In the genomic region with DNA sequence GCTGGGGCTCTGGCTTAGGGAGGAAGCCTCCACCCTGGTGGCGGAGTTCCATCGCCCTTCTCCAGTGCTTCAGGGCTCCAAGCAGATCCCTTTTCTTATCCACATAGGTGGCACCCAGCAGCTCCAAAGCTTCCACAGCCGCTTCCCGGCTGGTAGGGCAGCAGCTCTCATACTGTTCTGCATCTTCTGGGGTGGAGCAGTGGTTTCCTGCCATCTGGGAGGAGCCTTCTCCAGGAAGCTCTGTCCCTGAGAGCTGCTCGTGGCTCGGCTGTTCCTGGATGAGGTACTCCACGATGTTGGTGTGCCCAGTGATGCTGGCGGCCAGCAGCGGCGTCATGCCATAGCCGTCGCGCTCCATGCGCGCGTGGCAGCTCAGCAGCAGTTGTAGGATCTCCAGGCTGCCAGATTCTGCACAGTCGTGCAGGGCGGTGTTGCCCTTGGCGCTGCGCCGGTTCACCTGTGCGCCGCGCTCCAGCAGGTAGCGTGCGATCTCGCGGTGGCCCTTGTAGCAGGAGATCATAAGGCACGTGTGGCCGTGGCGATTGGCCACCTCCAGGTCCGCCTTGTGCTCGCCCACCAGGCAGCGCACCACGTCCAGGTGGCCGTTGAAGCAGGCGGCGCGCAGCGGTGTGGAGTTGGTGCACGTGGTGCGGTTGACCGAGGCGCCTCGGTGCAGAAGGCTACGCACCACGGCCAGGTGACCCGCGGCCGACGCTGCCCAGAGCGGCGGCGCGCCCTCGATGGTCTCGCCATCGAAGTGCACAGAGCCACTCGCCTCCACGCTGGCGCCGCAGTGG, we compare ENCODE assay signal across 8 mouse cellular contexts. TPM values are rescaled to one million over a fixed set of nuclear protein-coding genes. Genes with fewer than 3 reads are reported as not detected.
DNase-seq lines count a peak whose midpoint lies in the region; ATAC-seq and TF ChIP-seq lines count a peak whose summit lies in the region.
"Not testable (repeated sequence)": the region's sequence is repeated elsewhere in the genome, so short reads cannot be mapped to it uniquely, and the experiment has no call there.
"Had no signal": no experiment of that assay in that cellular context is flagged by ENCODE, and none has a peak within 500 bp of the region (broad histone marks: within the 10 kb centered on the region; RNA-seq: fewer than 3 reads in every experiment).

No protein-coding gene starts in this region.

- ATAC-seq in forebrain, embryonic 11.5 days (replicated peaks; ENCODE audit: low FRiP score) = 0 out of 2 replicates have a peak, but pooled peaks have one; percentile 33
- not testable (repeated sequence) for ATAC-seq in heart, embryonic 11.5 days (replicated peaks; ENCODE audit: insufficient number of reproducible peaks, low FRiP score, low TSS enrichment)
- peak; percentile 65 for ATAC-seq in hindbrain, postnatal 0 days
- peak; percentile 48; the same call in 1 of the 2 replicates for ATAC-seq in limb, embryonic 12.5 days (ENCODE audit: insufficient number of reproducible peaks, insufficient read depth, low FRiP score, low TSS enrichment, low read depth)
- peak; percentile 63 for ATAC-seq in lung, postnatal 0 days
- 0 out of 2 replicates have a peak, but pooled peaks have one; percentile 11 for ATAC-seq in monocyte, adult 5-6 weeks (replicated peaks; ENCODE audit: insufficient number of reproducible peaks, low FRiP score, low TSS enrichment, poor library complexity, severe bottlenecking)

- DNase-seq in brain, adult 2 months (ENCODE audit: low read depth, low spot score) = peak; percentile 56
- not testable (repeated sequence) for DNase-seq in forebrain, embryonic 11.5 days (ENCODE audit: low spot score); hindbrain, postnatal 0 days (ENCODE audit: low spot score); lung, postnatal 0 days (ENCODE audit: low spot score)

- H3K4me3 ChIP-seq in forebrain, embryonic 11.5 days (ENCODE audit: low read depth, low read length); hindbrain, postnatal 0 days (ENCODE audit: low read length); lung, postnatal 0 days (ENCODE audit: low read depth, low read length): not testable (repeated sequence)
- peak overlapping the region; percentile 41 for H3K4me3 ChIP-seq in heart, embryonic 11.5 days (ENCODE audit: low read depth, low read length)
- peak overlapping the region; percentile 31 for H3K4me3 ChIP-seq in limb, embryonic 12.5 days (replicated peaks)

- not testable (repeated sequence) for H3K9me3 ChIP-seq in forebrain, embryonic 11.5 days (ENCODE audit: control insufficient read depth, low read length); heart, embryonic 11.5 days (replicated peaks; ENCODE audit: control insufficient read depth, low read length); hindbrain, postnatal 0 days (ENCODE audit: low read length); limb, embryonic 12.5 days; lung, postnatal 0 days (ENCODE audit: low read length)

- WGBS in forebrain, embryonic 11.5 days = 25% methylated on average over 55 of the region's 62 CpGs
- WGBS in heart, embryonic 11.5 days (ENCODE audit: insufficient replicate concordance) = 8% methylated on average over 62 of the region's 62 CpGs
- WGBS in hindbrain, postnatal 0 days = 23% methylated on average over 61 of the region's 62 CpGs
- WGBS in limb, embryonic 12.5 days = 19% methylated on average over 62 of the region's 62 CpGs
- 10% methylated on average over 56 of the region's 62 CpGs for WGBS in lung, postnatal 0 days

- not testable (repeated sequence) for H3K36me3 ChIP-seq in forebrain, embryonic 11.5 days (ENCODE audit: control insufficient read depth, insufficient read depth, low read length); heart, embryonic 11.5 days (ENCODE audit: control insufficient read depth, insufficient read depth, low read length); hindbrain, postnatal 0 days (ENCODE audit: insufficient read depth, low read length); limb, embryonic 12.5 days; lung, postnatal 0 days (ENCODE audit: insufficient read depth, low read length)

- not testable (repeated sequence) for TF ChIP-seq EP300 in lung, postnatal 0 days (IDR thresholded peaks at IDR 0.05)

- H3K9ac ChIP-seq in forebrain, embryonic 11.5 days (ENCODE audit: low read length); heart, embryonic 11.5 days (ENCODE audit: low read depth, low read length); hindbrain, postnatal 0 days (replicated peaks; ENCODE audit: low read length); limb, embryonic 12.5 days (replicated peaks); lung, postnatal 0 days (replicated peaks; ENCODE audit: low read depth): not testable (repeated sequence)

- not testable (repeated sequence) for H3K27me3 ChIP-seq in forebrain, embryonic 11.5 days (ENCODE audit: control insufficient read depth, insufficient read depth, low read length); hindbrain, postnatal 0 days (ENCODE audit: insufficient read depth, low read length); lung, postnatal 0 days (replicated peaks; ENCODE audit: insufficient read depth, low read length)
- peaks cover 13% of the 10 kb centered on the region; the same call in 1 of the 2 replicates for H3K27me3 ChIP-seq in heart, embryonic 11.5 days (ENCODE audit: control insufficient read depth, insufficient read depth, low read length)
- peaks cover 33% of the 10 kb centered on the region for H3K27me3 ChIP-seq in limb, embryonic 12.5 days

- not testable (repeated sequence) for H3K27ac ChIP-seq in forebrain, embryonic 11.5 days (ENCODE audit: low read depth, low read length); heart, embryonic 11.5 days (ENCODE audit: low read depth, low read length); hindbrain, postnatal 0 days; limb, embryonic 12.5 days; lung, postnatal 0 days (ENCODE audit: low read length)

- not testable (repeated sequence) for H3K4me1 ChIP-seq in forebrain, embryonic 11.5 days (replicated peaks; ENCODE audit: control insufficient read depth, insufficient read depth, low read length); hindbrain, postnatal 0 days (ENCODE audit: insufficient read depth, low read length); limb, embryonic 12.5 days (replicated peaks); lung, postnatal 0 days (ENCODE audit: insufficient read depth, low read depth, low read length)
- peaks cover 15% of the 10 kb centered on the region for H3K4me1 ChIP-seq in heart, embryonic 11.5 days (ENCODE audit: control insufficient read depth, insufficient read depth, low read length)

- TF ChIP-seq CTCF in hindbrain, postnatal 0 days (IDR thresholded peaks at IDR 0.05; ENCODE audit: low read depth); lung, postnatal 0 days (IDR thresholded peaks at IDR 0.05): not testable (repeated sequence)

- peak overlapping the region; percentile 31; the same call in 1 of the 2 replicates for H3K4me2 ChIP-seq in forebrain, embryonic 11.5 days (ENCODE audit: low read depth, low read length, severe bottlenecking)
- H3K4me2 ChIP-seq in heart, embryonic 11.5 days = peak overlapping the region; percentile 68
- H3K4me2 ChIP-seq in hindbrain, postnatal 0 days (ENCODE audit: low read depth, low read length) = not testable (repeated sequence)
- H3K4me2 ChIP-seq in limb, embryonic 12.5 days = peak overlapping the region; percentile 58
- peak overlapping the region; percentile 30 for H3K4me2 ChIP-seq in lung, postnatal 0 days (replicated peaks; ENCODE audit: low read depth, low read length)

RNA-seq across cellular contexts. Expression of gene 4931440F15Rik, which starts 0.8 kb away (rescaled TPM):
- 0.13 and 0.24 TPM in 2 replicates for polyA plus RNA-seq in forebrain, embryonic 11.5 days (2014; fragmentation: Nextera tagmentation; extraction: Ambion mirVana)
- polyA plus RNA-seq in heart, embryonic 11.5 days (2014; fragmentation: Nextera tagmentation; extraction: Ambion mirVana) = 0.15 and 0.21 TPM in 2 replicates
- total RNA-seq in hindbrain, postnatal 0 days (2014; rRNA removed) = 0.29 and 0.63 TPM in 2 replicates
- polyA plus RNA-seq in hindbrain, postnatal 0 days (2015; fragmentation: Nextera tagmentation; extraction: Ambion mirVana) = 0.33 and 0.38 TPM in 2 replicates
- 0.10 and 0.14 TPM in 2 replicates for polyA plus RNA-seq in limb, embryonic 12.5 days (2016; fragmentation: Nextera tagmentation; extraction: Ambion mirVana)
- polyA plus RNA-seq in lung, postnatal 0 days (2015; fragmentation: Nextera tagmentation; extraction: Ambion mirVana) = 0.04 and 0.07 TPM in 2 replicates
- total RNA-seq in monocyte, adult 5-6 weeks (2017) = 0.48 to 0.97 TPM (median 0.96 TPM) in 3 replicates
- polyA plus RNA-seq: liver, adult 2 months had no signal
